Mouse (Mus musculus): Measurements from ENCODE around the gene Gpr150. TPM values are rescaled to one million over a fixed set of nuclear protein-coding genes. Genes with fewer than 3 reads are reported as not detected.

Gpr150 gene
- polyA plus RNA-seq, 1 experiment: not detected

- no peak for DNase-seq (ENCODE audit: low spot score)
These were observed 42.3 kb downstream of the Gpr150 start for GRCm38 (mm10) chr13:76014511-76014910.

Other genes starting within 250 kb of the Gpr150 start
- 64.4 and 65.9 TPM in 2 replicates for gene Glrx, start 217.1 kb downstream of the Gpr150 start, polyA plus RNA-seq (2012; rRNA removed)
- gene Rhobtb3, start 113.1 kb downstream of the Gpr150 start, polyA plus RNA-seq (2012; rRNA removed): 10.1 and 11.6 TPM in 2 replicates
- gene Spata9, start 89.8 kb downstream of the Gpr150 start, polyA plus RNA-seq (2012; rRNA removed): not detected in 2 replicates
- gene Rfesd, start 38.3 kb downstream of the Gpr150 start, polyA plus RNA-seq (2012; rRNA removed): 16.4 and 17.5 TPM in 2 replicates
- gene Arsk, start 41.7 kb upstream of the Gpr150 start, polyA plus RNA-seq (2012; rRNA removed): 9.1 and 11.1 TPM in 2 replicates
- 10.4 and 11.6 TPM in 2 replicates for gene Ttc37, start 41.7 kb upstream of the Gpr150 start, polyA plus RNA-seq (2012; rRNA removed)
- gene Fam81b, start 248.1 kb upstream of the Gpr150 start, polyA plus RNA-seq (2012; rRNA removed): not detected in 2 replicates

All from urinary bladder, adult 2 months (tissue).